Mouse (Mus musculus): ENCODE data around the gene Rabgap1l. TPM values are rescaled to one million over a fixed set of nuclear protein-coding genes. Genes with fewer than 3 reads are reported as not detected.

The Rabgap1l gene
- polyA plus RNA-seq, 1 experiment = 37.1 TPM

DNA sequence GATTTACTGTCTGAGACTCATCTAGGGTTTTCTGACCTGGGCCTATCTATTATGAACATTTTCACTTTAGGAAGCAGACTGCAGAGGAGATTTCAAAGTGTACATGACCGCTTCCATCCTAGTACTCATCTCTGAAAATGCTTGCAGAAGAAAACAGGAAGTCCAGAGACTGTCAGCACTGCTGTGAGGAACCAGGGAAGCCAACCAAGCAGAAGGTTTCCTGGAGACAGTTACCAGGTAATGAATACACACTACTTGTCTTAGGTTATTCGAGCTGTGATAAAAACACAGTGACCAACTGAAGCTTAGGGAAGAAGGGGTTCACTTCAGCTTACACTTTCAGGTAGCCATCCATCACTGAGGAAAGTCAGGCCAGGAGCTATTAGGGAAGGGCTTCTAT lies 547.1 kb downstream of the Rabgap1l start:
- H3K27me3 ChIP-seq (ENCODE audit: control insufficient read depth, insufficient read depth, low read length, poor library complexity, severe bottlenecking) = no peaks in the 10 kb centered on the region
- no peak overlapping the region for H3K4me3 ChIP-seq (ENCODE audit: low read depth, low read length)
- no peaks in the 10 kb centered on the region for H3K36me3 ChIP-seq (ENCODE audit: control insufficient read depth, insufficient read depth, low read length, poor library complexity, severe bottlenecking)
- no peaks in the 10 kb centered on the region for H3K9me3 ChIP-seq (replicated peaks; ENCODE audit: control insufficient read depth, insufficient read depth, low read length, poor library complexity, severe bottlenecking)
- H3K4me1 ChIP-seq (ENCODE audit: control insufficient read depth, insufficient read depth, low read length) = no peaks in the 10 kb centered on the region
- no peak overlapping the region for H3K9ac ChIP-seq (ENCODE audit: low read depth, poor library complexity, severe bottlenecking)
- no peak overlapping the region for H3K27ac ChIP-seq (ENCODE audit: insufficient read depth, low read length)
- TF ChIP-seq EP300 (IDR thresholded peaks at IDR 0.05; ENCODE audit: insufficient read depth, low read depth, low read length) = no peak
- no peak for TF ChIP-seq POLR2A (IDR thresholded peaks at IDR 0.05; ENCODE audit: insufficient read depth, low read length)
- TF ChIP-seq CTCF (IDR thresholded peaks at IDR 0.05; ENCODE audit: low read depth, low read length) = no peak

DNA sequence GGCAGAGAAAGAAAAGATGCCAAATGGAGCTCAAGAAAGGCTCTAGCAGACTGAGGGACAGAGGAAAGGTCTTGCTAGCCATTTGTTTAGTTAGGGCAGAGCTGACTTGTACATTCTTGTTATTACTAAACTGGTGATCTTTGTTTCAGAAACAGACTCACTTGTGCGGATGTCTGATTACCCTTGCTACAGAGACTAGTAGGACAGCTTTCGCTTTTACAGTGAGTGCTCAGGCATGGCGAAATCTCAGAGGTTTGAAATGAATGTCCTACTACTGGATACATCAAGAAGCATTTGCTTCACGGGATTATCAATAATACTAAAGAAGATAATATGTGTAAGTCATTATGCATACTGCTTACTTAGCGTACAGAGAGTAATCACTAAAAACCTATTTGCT lies 548.3 kb downstream of the Rabgap1l start:
- Histone ChIP-seq H3K9ac (ENCODE audit: low read depth, poor library complexity, severe bottlenecking) (no peak overlapping the region), H3K9me3 (replicated peaks; ENCODE audit: control insufficient read depth, insufficient read depth, low read length, poor library complexity, severe bottlenecking) (no peaks in the 10 kb centered on the region), H3K4me1 (ENCODE audit: control insufficient read depth, insufficient read depth, low read length) (no peaks in the 10 kb centered on the region), H3K27me3 (ENCODE audit: control insufficient read depth, insufficient read depth, low read length, poor library complexity, severe bottlenecking) (no peaks in the 10 kb centered on the region), H3K36me3 (ENCODE audit: control insufficient read depth, insufficient read depth, low read length, poor library complexity, severe bottlenecking) (no peaks in the 10 kb centered on the region), H3K27ac (ENCODE audit: insufficient read depth, low read length) (no peak overlapping the region), H3K4me3 (ENCODE audit: low read depth, low read length) (no peak overlapping the region)
- TF ChIP-seq POLR2A (IDR thresholded peaks at IDR 0.05; ENCODE audit: insufficient read depth, low read length) (no peak), EP300 (IDR thresholded peaks at IDR 0.05; ENCODE audit: insufficient read depth, low read depth, low read length) (no peak), CTCF (IDR thresholded peaks at IDR 0.05; ENCODE audit: low read depth, low read length) (no peak)

DNA sequence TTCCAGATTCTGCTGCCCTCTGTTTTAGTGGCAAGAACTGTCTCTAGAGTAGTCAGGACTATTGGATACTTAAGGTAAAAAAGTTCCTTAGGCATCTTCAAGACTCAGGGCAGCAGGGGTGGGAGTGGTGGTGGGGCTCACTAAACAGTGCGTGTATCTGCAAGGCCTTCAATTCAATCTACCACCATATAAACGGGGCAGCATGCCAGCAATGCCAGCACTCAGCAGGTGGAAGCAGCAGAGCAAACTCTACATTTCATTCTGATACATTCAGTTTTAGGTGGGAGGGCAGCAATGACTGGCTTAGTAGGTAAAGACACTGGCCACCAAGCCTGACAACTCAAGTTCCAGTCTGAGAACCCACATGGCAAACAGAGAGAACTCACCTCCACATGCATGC lies 552.9 kb downstream of the Rabgap1l start:
- H3K27ac ChIP-seq (ENCODE audit: insufficient read depth, low read length) = no peak overlapping the region
- no peak overlapping the region for H3K4me3 ChIP-seq (ENCODE audit: low read depth, low read length)
- no peaks in the 10 kb centered on the region for H3K9me3 ChIP-seq (replicated peaks; ENCODE audit: control insufficient read depth, insufficient read depth, low read length, poor library complexity, severe bottlenecking)
- no peaks in the 10 kb centered on the region for H3K4me1 ChIP-seq (ENCODE audit: control insufficient read depth, insufficient read depth, low read length)
- H3K9ac ChIP-seq (ENCODE audit: low read depth, poor library complexity, severe bottlenecking) = no peak overlapping the region
- H3K36me3 ChIP-seq (ENCODE audit: control insufficient read depth, insufficient read depth, low read length, poor library complexity, severe bottlenecking) = no peaks in the 10 kb centered on the region
- H3K27me3 ChIP-seq (ENCODE audit: control insufficient read depth, insufficient read depth, low read length, poor library complexity, severe bottlenecking) = no peaks in the 10 kb centered on the region
- no peak for TF ChIP-seq CTCF (IDR thresholded peaks at IDR 0.05; ENCODE audit: low read depth, low read length)
- no peak for TF ChIP-seq POLR2A (IDR thresholded peaks at IDR 0.05; ENCODE audit: insufficient read depth, low read length)
- no peak for TF ChIP-seq EP300 (IDR thresholded peaks at IDR 0.05; ENCODE audit: insufficient read depth, low read depth, low read length)

DNA sequence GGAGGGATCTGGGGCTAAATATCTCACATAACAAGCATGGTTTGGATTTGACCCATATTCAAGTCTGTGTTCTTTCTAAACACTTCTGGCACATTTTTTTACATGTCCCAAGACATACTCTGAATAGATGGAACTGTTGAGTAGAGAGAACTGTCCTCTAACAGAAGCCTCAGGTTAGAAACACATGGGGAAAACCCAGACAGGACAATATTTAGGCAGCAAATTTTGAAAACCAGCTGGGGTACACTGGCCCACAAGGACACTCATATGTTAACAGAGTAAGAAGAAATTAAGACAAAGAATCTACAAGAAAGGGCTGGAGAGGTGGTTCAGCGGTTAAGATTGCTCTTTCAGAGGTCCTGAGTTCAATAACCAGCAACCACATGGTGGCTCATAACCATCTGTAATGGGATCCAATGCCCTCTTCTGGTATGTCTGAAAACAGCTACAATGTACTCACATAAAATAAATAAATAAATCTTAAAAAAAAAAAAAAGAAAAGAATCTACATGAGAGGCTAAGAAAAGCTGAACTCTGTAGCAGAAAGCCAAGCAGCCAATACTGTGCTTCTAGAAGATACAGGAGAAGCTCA lies 554.1 kb downstream of the Rabgap1l start:
- no peaks in the 10 kb centered on the region for H3K36me3 ChIP-seq (ENCODE audit: control insufficient read depth, insufficient read depth, low read length, poor library complexity, severe bottlenecking)
- TF ChIP-seq POLR2A (IDR thresholded peaks at IDR 0.05; ENCODE audit: insufficient read depth, low read length) (no peak), CTCF (IDR thresholded peaks at IDR 0.05; ENCODE audit: low read depth, low read length) (no peak), EP300 (IDR thresholded peaks at IDR 0.05; ENCODE audit: insufficient read depth, low read depth, low read length) (no peak)

DNA sequence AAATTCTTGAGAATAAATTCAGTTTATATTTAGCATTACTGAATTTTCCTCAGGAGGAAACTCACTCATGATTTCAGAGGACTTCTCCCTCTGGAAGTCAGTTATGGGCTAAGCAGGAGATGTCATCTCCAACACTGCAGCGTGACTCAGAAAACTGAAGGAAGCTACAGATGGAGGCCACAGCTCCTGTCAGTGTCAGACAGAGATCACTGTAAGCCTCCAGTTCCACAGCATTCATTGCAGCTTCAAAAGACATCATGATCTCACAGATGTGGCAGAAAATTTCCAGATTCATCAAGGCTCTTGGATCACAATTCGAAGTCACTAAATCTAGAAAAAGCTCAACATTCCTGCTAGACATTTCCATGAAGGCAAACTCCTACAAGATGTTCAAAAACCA lies 555.0 kb downstream of the Rabgap1l start:
- Histone ChIP-seq H3K36me3 (ENCODE audit: control insufficient read depth, insufficient read depth, low read length, poor library complexity, severe bottlenecking) (no peaks in the 10 kb centered on the region), H3K4me3 (ENCODE audit: low read depth, low read length) (no peak overlapping the region), H3K27me3 (ENCODE audit: control insufficient read depth, insufficient read depth, low read length, poor library complexity, severe bottlenecking) (no peaks in the 10 kb centered on the region), H3K9ac (ENCODE audit: low read depth, poor library complexity, severe bottlenecking) (no peak overlapping the region), H3K27ac (ENCODE audit: insufficient read depth, low read length) (no peak overlapping the region), H3K9me3 (replicated peaks; ENCODE audit: control insufficient read depth, insufficient read depth, low read length, poor library complexity, severe bottlenecking) (no peaks in the 10 kb centered on the region), H3K4me1 (ENCODE audit: control insufficient read depth, insufficient read depth, low read length) (no peaks in the 10 kb centered on the region)
- TF ChIP-seq POLR2A (IDR thresholded peaks at IDR 0.05; ENCODE audit: insufficient read depth, low read length) (no peak), CTCF (IDR thresholded peaks at IDR 0.05; ENCODE audit: low read depth, low read length) (no peak), EP300 (IDR thresholded peaks at IDR 0.05; ENCODE audit: insufficient read depth, low read depth, low read length) (no peak)

More for the DNA sequence above, 554.1 kb downstream of the Rabgap1l start:
- Histone ChIP-seq H3K9me3 (replicated peaks; ENCODE audit: control insufficient read depth, insufficient read depth, low read length, poor library complexity, severe bottlenecking) (no peaks in the 10 kb centered on the region), H3K4me1 (ENCODE audit: control insufficient read depth, insufficient read depth, low read length) (no peaks in the 10 kb centered on the region), H3K9ac (ENCODE audit: low read depth, poor library complexity, severe bottlenecking) (no peak overlapping the region), H3K27me3 (ENCODE audit: control insufficient read depth, insufficient read depth, low read length, poor library complexity, severe bottlenecking) (no peaks in the 10 kb centered on the region), H3K27ac (ENCODE audit: insufficient read depth, low read length) (no peak overlapping the region), H3K4me3 (ENCODE audit: low read depth, low read length) (no peak overlapping the region)

DNA sequence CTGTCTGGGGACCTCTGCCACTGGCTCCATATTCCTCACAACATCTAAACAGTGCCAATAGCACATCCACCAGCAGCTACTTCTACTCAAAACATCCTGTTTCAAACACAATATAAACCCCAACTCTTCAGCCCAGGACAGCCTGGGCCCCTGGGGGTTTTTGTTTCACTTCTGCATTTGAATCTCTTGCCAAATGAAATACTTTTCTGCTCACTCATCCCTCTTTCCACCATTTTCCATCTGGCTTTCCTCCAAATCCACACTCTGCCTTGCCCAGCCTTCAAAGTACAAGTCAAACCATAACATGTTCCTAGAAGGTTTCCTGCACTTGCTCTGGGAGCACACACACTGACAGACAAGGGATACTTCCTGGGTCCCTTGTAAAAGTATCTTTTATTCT lies 559.1 kb downstream of the Rabgap1l start:
- Histone ChIP-seq H3K9me3 (replicated peaks; ENCODE audit: control insufficient read depth, insufficient read depth, low read length, poor library complexity, severe bottlenecking) (no peaks in the 10 kb centered on the region), H3K4me1 (ENCODE audit: control insufficient read depth, insufficient read depth, low read length) (no peaks in the 10 kb centered on the region), H3K9ac (ENCODE audit: low read depth, poor library complexity, severe bottlenecking) (no peak overlapping the region), H3K27ac (ENCODE audit: insufficient read depth, low read length) (no peak overlapping the region), H3K27me3 (ENCODE audit: control insufficient read depth, insufficient read depth, low read length, poor library complexity, severe bottlenecking) (no peaks in the 10 kb centered on the region), H3K4me3 (ENCODE audit: low read depth, low read length) (no peak overlapping the region), H3K36me3 (ENCODE audit: control insufficient read depth, insufficient read depth, low read length, poor library complexity, severe bottlenecking) (no peaks in the 10 kb centered on the region)
- TF ChIP-seq POLR2A (IDR thresholded peaks at IDR 0.05; ENCODE audit: insufficient read depth, low read length) = no peak
- no peak for TF ChIP-seq CTCF (IDR thresholded peaks at IDR 0.05; ENCODE audit: low read depth, low read length)
- no peak for TF ChIP-seq EP300 (IDR thresholded peaks at IDR 0.05; ENCODE audit: insufficient read depth, low read depth, low read length)
